Mouse (Mus musculus) mammary gland, adult 2 months (tissue): ENCODE measurements around the gene Supt6. TPM values are rescaled to one million over a fixed set of nuclear protein-coding genes. Genes with fewer than 3 reads are reported as not detected.

Source experiments
- polyA plus RNA-seq: library from polyadenylated mRNA; depleted of rRNA; stranded (reverse); fragments of >200 nt; gene quantifications from 2 replicates; pipeline ENCODE4 v1.2.3, GENCODE M21; 2012; ENCODE audit warnings: low replicate concordance; rRNA removed

Gene Supt6
- polyA plus RNA-seq = 16.2 and 27.0 TPM in 2 replicates

GRCm38 (mm10) chr11:78245627-78246317 is at the start of gene Supt6, which contains the start of gene Sdf2:
Supt6 (minus strand) TSS chr11:78245987.
Sdf2 (plus strand) TSS chr11:78245746.

GRCm38 (mm10) chr11:78290654-78291053 is 44.9 kb upstream of the Supt6 start, which contains the start of gene BC030499:
BC030499 (plus strand) TSS chr11:78290841.

GRCm38 (mm10) chr11:78261380-78262352 is 15.9 kb upstream of the Supt6 start, which contains the start of gene 2610507B11Rik:
2610507B11Rik (plus strand) TSS chr11:78261752.

GRCm38 (mm10) chr11:78193113-78193512 is 52.7 kb downstream of the Supt6 start, which contains the start of gene Proca1:
Proca1 (plus strand) TSS chr11:78193392.

GRCm38 (mm10) chr11:78188331-78189233 is 57.2 kb downstream of the Supt6 start, which contains the start of gene Rab34:
Rab34 (plus strand) TSS chr11:78188430.

GRCm38 (mm10) chr11:78182961-78183844 is 62.6 kb downstream of the Supt6 start, which contains the start of gene Rpl23a:
Rpl23a (minus strand) TSS chr11:78183584.

GRCm38 (mm10) chr11:78176402-78176862 is 69.4 kb downstream of the Supt6 start, which contains the start of the genes Nek8 and Tlcd1:
Nek8 (minus strand) TSS chr11:78176675.
Tlcd1 (plus strand) TSS chr11:78176711.

GRCm38 (mm10) chr11:78164924-78165760 is 80.6 kb downstream of the Supt6 start, which contains the start of gene Traf4:
Traf4 (minus strand) TSS chr11:78165589.

Other genes with a start within 250 kb of the Supt6 start
- gene Dhrs13, start 213.7 kb downstream of the Supt6 start, polyA plus RNA-seq = 3.6 and 4.5 TPM in 2 replicates
- 111 and 198 TPM in 2 replicates for gene Flot2, start 208.1 kb downstream of the Supt6 start, polyA plus RNA-seq
- 34.6 and 57.5 TPM in 2 replicates for gene Eral1, start 165.6 kb downstream of the Supt6 start, polyA plus RNA-seq
- 16.2 and 28.6 TPM in 2 replicates for gene Fam222b, start 151.3 kb downstream of the Supt6 start, polyA plus RNA-seq
- gene Traf4, start 80.4 kb downstream of the Supt6 start, polyA plus RNA-seq = 63.0 and 125 TPM in 2 replicates
- 21.0 and 21.1 TPM in 2 replicates for gene Nek8, start 69.3 kb downstream of the Supt6 start, polyA plus RNA-seq
- 120 and 266 TPM in 2 replicates for gene Tlcd1, start 69.3 kb downstream of the Supt6 start, polyA plus RNA-seq
- 123 and 258 TPM in 2 replicates for gene Rpl23a, start 62.4 kb downstream of the Supt6 start, polyA plus RNA-seq
- 98.3 and 206 TPM in 2 replicates for gene Rab34, start 57.6 kb downstream of the Supt6 start, polyA plus RNA-seq
- 3.4 and 6.1 TPM in 2 replicates for gene Proca1, start 52.6 kb downstream of the Supt6 start, polyA plus RNA-seq
- 74.7 and 130 TPM in 2 replicates for gene Sdf2, start 241 bp downstream of the Supt6 start, polyA plus RNA-seq
- 69.1 and 142 TPM in 2 replicates for gene 2610507B11Rik, start 15.8 kb upstream of the Supt6 start, polyA plus RNA-seq
- gene BC030499, start 44.9 kb upstream of the Supt6 start, polyA plus RNA-seq = 0.10 and 0.50 TPM in 2 replicates
- 1.6 and 2.6 TPM in 2 replicates for gene Spag5, start 55.5 kb upstream of the Supt6 start, polyA plus RNA-seq
- gene Aldoc, start 77.0 kb upstream of the Supt6 start, polyA plus RNA-seq = 18.0 and 27.1 TPM in 2 replicates
- 87.7 and 99.7 TPM in 2 replicates for gene Pigs, start 82.4 kb upstream of the Supt6 start, polyA plus RNA-seq
- gene Unc119, start 97.5 kb upstream of the Supt6 start, polyA plus RNA-seq = 92.2 and 115 TPM in 2 replicates
- 0.04 and 0.24 TPM in 2 replicates for gene Foxn1, start 140.6 kb upstream of the Supt6 start, polyA plus RNA-seq
- gene Slc13a2, start 176.2 kb upstream of the Supt6 start, polyA plus RNA-seq = 0.45 and 0.98 TPM in 2 replicates
- gene Slc46a1, start 219.7 kb upstream of the Supt6 start, polyA plus RNA-seq = 36.6 and 36.8 TPM in 2 replicates